Mouse (Mus musculus) ovary, postnatal 14 days (tissue): Measurements from ENCODE around the gene Chst11.

Experiments
- DNase-seq: peaks from one replicate; pipeline ENCODE4 v3.0.0; 2022; ENCODE audit warnings: low spot score

Gene Chst11

GRCm38 (mm10) chr10:83181831-83182572, 196.7 kb downstream of the Chst11 start:
- DNase-seq: no peak

- peak; percentile 68 for DNase-seq
Measured at GRCm38 (mm10) chr10:83182573-83182960, 197.3 kb downstream of the Chst11 start.

- no peak for DNase-seq
Measured at GRCm38 (mm10) chr10:83183634-83184479, 198.6 kb downstream of the Chst11 start.

- DNase-seq: peak; percentile 37
Measured at GRCm38 (mm10) chr10:83184480-83185069, 199.3 kb downstream of the Chst11 start.

- no peak for DNase-seq
Measured at GRCm38 (mm10) chr10:83185121-83185520, 199.8 kb downstream of the Chst11 start.

GRCm38 (mm10) chr10:83186167-83186566, 200.9 kb downstream of the Chst11 start:
- DNase-seq: no peak

- DNase-seq: no peak
Measured at GRCm38 (mm10) chr10:83186984-83187383, 201.7 kb downstream of the Chst11 start.

GRCm38 (mm10) chr10:83189071-83189470, 203.8 kb downstream of the Chst11 start:
- DNase-seq: no peak

GRCm38 (mm10) chr10:83191476-83191875, 206.2 kb downstream of the Chst11 start:
- DNase-seq: no peak

- DNase-seq: no peak
Measured at GRCm38 (mm10) chr10:83191982-83192381, 206.7 kb downstream of the Chst11 start.

- DNase-seq: peak; percentile 79
Measured at GRCm38 (mm10) chr10:83197690-83198336, 212.5 kb downstream of the Chst11 start.

- no peak for DNase-seq
Measured at GRCm38 (mm10) chr10:83198692-83199091, 213.4 kb downstream of the Chst11 start.

GRCm38 (mm10) chr10:83199290-83199689, 214.0 kb downstream of the Chst11 start:
- DNase-seq: no peak

- DNase-seq: no peak
Measured at GRCm38 (mm10) chr10:83201525-83201924, 216.2 kb downstream of the Chst11 start.

GRCm38 (mm10) chr10:83202906-83203702, 217.8 kb downstream of the Chst11 start:
- DNase-seq: no peak

- DNase-seq: no peak
Measured at GRCm38 (mm10) chr10:83208436-83208835, 223.1 kb downstream of the Chst11 start.

GRCm38 (mm10) chr10:83209388-83209787, 224.1 kb downstream of the Chst11 start:
- DNase-seq: no peak

GRCm38 (mm10) chr10:83210122-83210521, 224.8 kb downstream of the Chst11 start:
- no peak for DNase-seq

- no peak for DNase-seq
Measured at GRCm38 (mm10) chr10:83210968-83211583, 225.8 kb downstream of the Chst11 start.

GRCm38 (mm10) chr10:83212618-83213017, 227.3 kb downstream of the Chst11 start:
- no peak for DNase-seq

- DNase-seq: no peak
Measured at GRCm38 (mm10) chr10:83215559-83215958, 230.3 kb downstream of the Chst11 start.
